Mouse (Mus musculus) kidney, embryonic 16.5 days (tissue): ENCODE results near the gene Usp30. TPM values are rescaled to one million over a fixed set of nuclear protein-coding genes. Genes with fewer than 3 reads are reported as not detected.
A peak's percentile ranks its signal among the peaks of the same experiment; 100 is the strongest.

Experiments
- ATAC-seq: fragments of 200-750 bp; cut with Nextera tagmentation; 2 replicates; pipeline ENCODE4 v1.8.0; 2017; ENCODE audit warnings: moderate TSS enrichment; ENCODE audit not compliant: low FRiP score, low TSS enrichment
- H3K27ac ChIP-seq: fragments of 300-500 bp; sonication (generic); 2 replicates; pipeline ENCODE4 v1.5.1; 2014; ENCODE audit warnings: low read length
- H3K27me3 ChIP-seq: fragments of 300-500 bp; sonication (generic); 2 replicates; pipeline ENCODE4 v1.6.1; 2014; ENCODE audit warnings: low read length, control low read depth, mixed read lengths; ENCODE audit not compliant: insufficient read depth
- H3K36me3 ChIP-seq: fragments of 300-500 bp; sonication (generic); 2 replicates; pipeline ENCODE4 v1.6.1; 2014; ENCODE audit warnings: low read length, control low read depth, mixed read lengths; ENCODE audit not compliant: insufficient read depth
- H3K4me1 ChIP-seq: fragments of 300-500 bp; sonication (generic); 2 replicates; pipeline ENCODE4 v1.6.1; 2014; ENCODE audit warnings: low read length, control low read depth, mixed read lengths; ENCODE audit not compliant: insufficient read depth
- H3K4me2 ChIP-seq: fragments of 300-500 bp; sonication (generic); replicated peaks from 2 replicates; pipeline ENCODE4 v1.6.1; 2014; ENCODE audit warnings: low read depth, low read length
- H3K4me3 ChIP-seq: fragments of 300-500 bp; sonication (generic); 2 replicates; pipeline ENCODE4 v1.5.1; 2014; ENCODE audit warnings: mild to moderate bottlenecking, low read length
- H3K9ac ChIP-seq: fragments of 300-500 bp; sonication (generic); replicated peaks from 2 replicates; pipeline ENCODE4 v1.6.1; 2014; ENCODE audit warnings: low read length
- H3K9me3 ChIP-seq: fragments of 300-500 bp; sonication (generic); 2 replicates; pipeline ENCODE4 v1.6.1; 2016; ENCODE audit warnings: low read length, control low read depth
- WGBS: fragments of 180-500 bp; shearing (Covaris S2); extraction: QIAGEN DNeasy Blood & Tissue Kit; methylation state at CpG from one replicate; pipeline ENCODE4 v1.1.7; 2014; 5-methylcytosine and 5-hydroxymethylcytosine counted together
- polyA plus RNA-seq: library from polyadenylated mRNA; unstranded; fragments of >200 nt; fragmentation: Nextera tagmentation; extraction: Ambion mirVana; gene quantifications from 2 replicates; pipeline ENCODE4 v1.2.1, GENCODE M21; 2015

The Usp30 gene
- polyA plus RNA-seq, 1 experiment from 2014 or later, result 12.0 TPM

DNA sequence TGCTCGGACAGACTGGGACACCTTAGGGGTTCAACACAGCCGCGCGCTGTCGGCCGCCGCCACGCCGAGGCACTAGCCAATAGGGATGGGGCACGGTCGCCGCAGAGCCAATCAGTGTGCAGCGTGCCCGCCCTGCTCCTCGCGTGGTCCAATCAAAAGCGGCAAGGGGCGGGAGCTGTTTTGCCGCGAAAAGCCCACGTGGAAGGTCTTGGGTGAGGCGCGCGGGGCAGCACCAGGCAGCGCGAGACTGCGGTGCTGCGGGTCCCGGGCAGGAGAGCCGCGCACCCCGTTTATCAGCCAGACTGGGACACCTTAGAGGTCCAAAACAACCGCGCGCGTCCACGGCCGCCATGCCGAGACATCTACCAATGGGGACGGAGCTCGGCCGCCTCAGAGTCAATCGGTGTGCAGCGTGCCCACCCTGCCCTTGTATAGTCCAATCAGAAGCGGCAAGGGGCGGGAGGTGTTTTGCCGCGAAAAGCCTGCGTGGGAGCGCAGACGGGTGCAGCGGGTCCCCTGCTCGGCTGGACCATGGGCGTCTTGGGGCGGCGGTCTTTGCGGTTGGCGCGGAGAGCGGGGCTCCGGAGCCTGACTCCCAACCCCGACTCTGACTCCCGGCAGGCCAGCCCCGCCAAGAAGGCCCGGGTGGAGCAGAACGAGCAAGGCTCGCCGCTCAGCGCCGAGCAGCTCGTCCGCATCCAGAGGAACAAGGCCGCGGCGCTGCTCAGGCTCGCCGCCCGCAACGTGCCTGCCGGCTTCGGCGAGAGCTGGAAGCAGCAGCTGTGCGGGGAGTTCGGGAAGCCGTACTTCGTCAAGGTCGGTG is 65.6 kb downstream of the Usp30 start:
- Histone ChIP-seq H3K4me2 (peak overlapping the region; percentile 98), H3K27me3 (no peaks in the 10 kb centered on the region), H3K27ac (peak overlapping the region; percentile 79; the same call in 1 of the 2 replicates), H3K9me3 (no peaks in the 10 kb centered on the region), H3K9ac (peak overlapping the region; percentile 73), H3K4me1 (peaks cover 26% of the 10 kb centered on the region), H3K36me3 (no peaks in the 10 kb centered on the region), H3K4me3 (peak overlapping the region; percentile 89)
- ATAC-seq, result peak; percentile 98
- under 1% methylated on average over 87 of the region's 87 CpGs for WGBS

- Histone ChIP-seq H3K9me3 (no peaks in the 10 kb centered on the region), H3K4me1 (peaks cover 26% of the 10 kb centered on the region), H3K9ac (peak overlapping the region; percentile 70), H3K4me3 (peak overlapping the region; percentile 89), H3K27ac (peak overlapping the region; percentile 79; the same call in 1 of the 2 replicates), H3K27me3 (no peaks in the 10 kb centered on the region), H3K36me3 (no peaks in the 10 kb centered on the region), H3K4me2 (peak overlapping the region; percentile 98)
- WGBS, result under 1% methylated on average over 15 of the region's 15 CpGs
- no peak for ATAC-seq
Measured at GRCm38 (mm10) chr5:114131521-114131840, 66.2 kb downstream of the Usp30 start.

- Histone ChIP-seq H3K4me2 (peak overlapping the region; percentile 98; the same call in 1 of the 2 replicates), H3K36me3 (peaks cover 6% of the 10 kb centered on the region; the same call in 1 of the 2 replicates), H3K9me3 (no peaks in the 10 kb centered on the region), H3K27ac (no peak overlapping the region), H3K4me3 (no peak overlapping the region), H3K4me1 (peaks cover 28% of the 10 kb centered on the region), H3K9ac (no peak overlapping the region), H3K27me3 (no peaks in the 10 kb centered on the region)
- ATAC-seq, result no peak
- WGBS, result 83% methylated on average over 6 of the region's 6 CpGs
Measured at GRCm38 (mm10) chr5:114132841-114133240, 67.6 kb downstream of the Usp30 start.

DNA sequence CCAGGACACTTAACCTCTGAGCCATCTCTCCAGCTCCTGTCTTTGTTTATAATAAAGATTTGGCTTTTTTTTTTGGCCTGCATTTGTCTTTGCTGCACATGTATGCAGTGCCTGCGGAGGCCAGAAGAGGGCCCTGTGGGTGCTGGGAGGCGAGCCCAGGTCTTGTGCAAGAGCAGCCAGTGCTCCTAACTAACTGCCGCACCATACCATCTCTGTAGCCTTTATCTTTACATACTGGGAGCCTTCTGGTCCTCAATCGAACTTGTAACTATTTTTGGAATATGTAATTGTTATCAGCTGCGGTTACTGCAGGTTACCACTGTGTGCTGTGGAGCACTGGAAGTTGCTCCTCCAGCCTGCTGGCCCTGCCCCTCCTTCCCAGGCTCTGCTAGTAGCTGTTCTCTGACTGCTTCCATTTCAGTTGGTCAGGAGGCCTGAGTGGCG is 68.9 kb downstream of the Usp30 start:
- Histone ChIP-seq H3K4me2 (no peak overlapping the region), H3K36me3 (peaks cover 6% of the 10 kb centered on the region; the same call in 1 of the 2 replicates), H3K9me3 (no peaks in the 10 kb centered on the region), H3K4me1 (peaks cover 40% of the 10 kb centered on the region), H3K27ac (no peak overlapping the region), H3K27me3 (no peaks in the 10 kb centered on the region), H3K4me3 (no peak overlapping the region), H3K9ac (no peak overlapping the region)
- WGBS, result 70% methylated on average over 6 of the region's 6 CpGs
- no peak for ATAC-seq

DNA sequence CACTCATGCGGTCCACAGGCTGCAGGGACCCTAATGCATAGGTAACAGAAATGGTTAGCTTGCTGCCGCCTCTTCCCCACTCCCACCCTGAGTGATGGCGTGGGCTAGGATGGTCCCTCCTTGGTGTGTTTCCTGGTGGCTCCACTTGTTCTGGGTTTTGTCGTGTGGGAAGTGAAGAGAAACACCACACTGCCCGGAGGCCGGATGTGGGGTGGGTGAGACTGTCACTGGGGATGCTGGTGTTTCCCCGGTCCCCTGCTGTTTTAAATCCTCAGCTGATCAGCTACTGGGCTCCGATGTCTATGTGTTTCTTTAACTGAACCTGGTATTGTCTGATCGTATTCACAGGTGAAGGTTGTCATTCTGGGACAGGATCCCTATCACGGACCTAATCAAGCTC is 70.3 kb downstream of the Usp30 start:
- H3K9ac ChIP-seq, result no peak overlapping the region
- H3K9me3 ChIP-seq, result no peaks in the 10 kb centered on the region
- peaks cover 6% of the 10 kb centered on the region; the same call in 1 of the 2 replicates for H3K36me3 ChIP-seq
- 87% methylated on average over 10 of the region's 10 CpGs for WGBS
- H3K27me3 ChIP-seq, result no peaks in the 10 kb centered on the region
- no peak overlapping the region for H3K27ac ChIP-seq
- no peak overlapping the region for H3K4me2 ChIP-seq
- H3K4me3 ChIP-seq, result no peak overlapping the region
- H3K4me1 ChIP-seq, result peaks cover 41% of the 10 kb centered on the region
- ATAC-seq, result no peak

GRCm38 (mm10) chr5:114137481-114138276 is 72.4 kb downstream of the Usp30 start:
- 0 out of 2 replicates have a peak, but pooled peaks have one; percentile 24 for ATAC-seq
- no peak overlapping the region for H3K4me2 ChIP-seq
- H3K9ac ChIP-seq, result no peak overlapping the region

DNA sequence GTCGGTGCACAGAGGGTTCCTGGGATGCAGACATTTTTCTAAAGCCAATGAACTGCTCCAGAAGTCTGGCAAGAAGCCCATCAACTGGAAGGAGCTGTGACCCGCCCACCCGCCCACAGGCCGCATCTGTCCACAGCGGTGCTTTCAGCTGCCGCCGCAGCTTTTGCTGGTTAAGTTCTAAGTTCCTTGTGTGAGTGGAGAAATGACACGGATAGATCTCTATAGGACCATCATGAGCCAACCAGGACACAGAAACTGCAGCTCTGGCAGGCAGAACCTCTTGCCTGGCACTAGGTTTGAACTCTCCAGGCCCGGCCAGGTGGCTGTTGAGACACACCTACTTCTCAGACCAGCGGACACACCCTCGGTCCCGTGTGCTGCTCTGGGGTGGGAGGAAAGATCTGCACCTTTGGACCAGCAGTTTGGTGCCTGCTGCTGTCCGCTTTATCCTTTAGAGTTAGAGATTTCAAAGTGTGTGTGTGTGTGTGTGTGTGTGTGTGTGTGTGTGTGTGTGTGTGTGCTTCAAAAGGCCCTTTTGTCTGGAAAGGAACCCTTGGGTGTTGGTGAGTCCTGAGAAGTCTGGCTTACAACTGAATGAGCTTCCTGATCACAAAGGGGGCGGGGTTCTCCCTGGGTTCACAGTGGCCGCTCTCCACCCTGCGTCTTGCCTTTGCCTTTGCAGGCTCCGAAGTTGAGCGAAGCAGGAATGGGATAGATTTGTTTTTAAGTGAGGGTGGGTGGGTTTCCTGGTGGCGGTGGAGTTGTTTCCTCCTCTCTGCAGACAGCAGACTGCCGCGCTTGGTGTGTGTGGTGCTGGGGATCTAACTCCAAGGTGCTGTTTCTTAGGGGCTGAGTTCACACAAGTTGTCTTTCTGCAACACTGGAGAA is 73.3 kb downstream of the Usp30 start:
- Histone ChIP-seq H3K27me3 (no peaks in the 10 kb centered on the region), H3K36me3 (peaks cover 6% of the 10 kb centered on the region; the same call in 1 of the 2 replicates), H3K9me3 (no peaks in the 10 kb centered on the region), H3K9ac (no peak overlapping the region), H3K27ac (peak overlapping the region; percentile 83), H3K4me3 (no peak overlapping the region), H3K4me2 (peak overlapping the region; percentile 26), H3K4me1 (peaks cover 24% of the 10 kb centered on the region)
- peak; percentile 25; the same call in 1 of the 2 replicates for ATAC-seq
- WGBS, result 51% methylated on average over 21 of the region's 21 CpGs

More at GRCm38 (mm10) chr5:114137481-114138276, 72.4 kb downstream of the Usp30 start:
- Histone ChIP-seq H3K9me3 (no peaks in the 10 kb centered on the region), H3K4me3 (no peak overlapping the region), H3K27ac (no peak overlapping the region), H3K36me3 (peaks cover 6% of the 10 kb centered on the region; the same call in 1 of the 2 replicates), H3K4me1 (peaks cover 28% of the 10 kb centered on the region), H3K27me3 (no peaks in the 10 kb centered on the region)
- WGBS, result 75% methylated on average over 15 of the region's 15 CpGs

GRCm38 (mm10) chr5:114139175-114139574 is 73.9 kb downstream of the Usp30 start:
- Histone ChIP-seq H3K27me3 (no peaks in the 10 kb centered on the region), H3K36me3 (peaks cover 6% of the 10 kb centered on the region; the same call in 1 of the 2 replicates), H3K27ac (peak overlapping the region; percentile 83), H3K4me3 (no peak overlapping the region), H3K4me2 (peak overlapping the region; percentile 13; the same call in 1 of the 2 replicates), H3K4me1 (peaks cover 24% of the 10 kb centered on the region), H3K9me3 (no peaks in the 10 kb centered on the region), H3K9ac (peak overlapping the region; percentile 27; the same call in 1 of the 2 replicates)
- peak; percentile 71; the same call in 1 of the 2 replicates for ATAC-seq
- WGBS, result 26% methylated on average over 9 of the region's 9 CpGs
